Mouse (Mus musculus) bone marrow macrophage, adult 2 months (primary cell): ENCODE results near the gene Pik3r2.

Experiments
- CTCF ChIP-seq: IDR thresholded peaks from 2 replicates; pipeline ENCODE4 v1.5.1; 2012; ENCODE audit warnings: low read depth, mild to moderate bottlenecking, low read length, moderate library complexity
- POLR2A ChIP-seq: IDR thresholded peaks from 2 replicates; pipeline ENCODE4 v1.6.1; 2012; ENCODE audit warnings: mild to moderate bottlenecking, low read depth, low read length, borderline replicate concordance

DNA sequence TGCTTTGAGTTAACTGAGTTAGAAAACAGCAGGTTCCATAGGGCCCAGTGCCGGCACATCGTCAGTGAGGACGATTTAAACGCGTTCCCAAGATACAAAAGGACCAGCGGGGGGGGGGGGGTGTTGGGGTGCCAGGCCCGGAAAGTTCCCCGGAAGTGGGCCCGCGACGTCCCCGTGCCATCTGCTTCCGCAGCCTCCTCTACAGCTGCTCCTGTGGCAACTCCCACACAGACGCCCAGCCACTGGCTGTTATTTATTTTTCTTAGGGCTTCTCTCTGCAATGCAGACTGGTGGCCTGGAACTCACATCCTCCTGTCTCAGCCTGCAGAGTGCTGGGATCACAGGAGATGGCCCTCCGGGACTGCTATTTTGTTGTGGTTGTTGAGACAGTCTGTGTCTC is 24.6 kb upstream of the Pik3r2 start:
- no peak for TF ChIP-seq CTCF
- no peak for TF ChIP-seq POLR2A
